Mouse (Mus musculus): Measurements from ENCODE around the gene Gm8251.
"Not testable (repeated sequence)": the region's sequence is repeated elsewhere in the genome, so short reads cannot be mapped to it uniquely, and the experiment has no call there.

Gm8251 gene

GRCm38 (mm10) chr1:44061836-44062235, at the start of gene Gm8251:
Gm8251 (minus strand) TSS chr1:44061936.
- DNase-seq, result no peak

- no peak for DNase-seq
Measured at GRCm38 (mm10) chr1:44102939-44103338, 41.2 kb upstream of the Gm8251 start.

- DNase-seq, result peak; percentile 95
Measured at GRCm38 (mm10) chr1:44102259-44102717, 40.6 kb upstream of the Gm8251 start, which contains the start of gene Tex30. Tex30 (minus strand) TSS chr1:44102441.

GRCm38 (mm10) chr1:44101448-44102225, 39.9 kb upstream of the Gm8251 start:
- DNase-seq, result peak; percentile 12

- DNase-seq, result peak; percentile 39
Measured at GRCm38 (mm10) chr1:44064625-44065024, 2.9 kb upstream of the Gm8251 start.

- DNase-seq, result no peak
Measured at GRCm38 (mm10) chr1:44063439-44063838, 1.7 kb upstream of the Gm8251 start.

- no peak for DNase-seq
Measured at GRCm38 (mm10) chr1:44057805-44058204, 3.9 kb downstream of the Gm8251 start.

GRCm38 (mm10) chr1:44046556-44046955, 15.2 kb downstream of the Gm8251 start:
- DNase-seq, result no peak

- DNase-seq, result not testable (repeated sequence)
Measured at GRCm38 (mm10) chr1:44045689-44046088, 16.0 kb downstream of the Gm8251 start.

- no peak for DNase-seq
Measured at GRCm38 (mm10) chr1:44042555-44042915, 19.2 kb downstream of the Gm8251 start.

- peak; percentile 35 for DNase-seq
Measured at GRCm38 (mm10) chr1:44041797-44042554, 19.8 kb downstream of the Gm8251 start.

- no peak for DNase-seq
Measured at GRCm38 (mm10) chr1:44032948-44033347, 28.8 kb downstream of the Gm8251 start.

- DNase-seq, result no peak
Measured at GRCm38 (mm10) chr1:44032213-44032612, 29.5 kb downstream of the Gm8251 start.

- DNase-seq, result no peak
Measured at GRCm38 (mm10) chr1:44027651-44028050, 34.1 kb downstream of the Gm8251 start.

GRCm38 (mm10) chr1:44022656-44023055, 39.1 kb downstream of the Gm8251 start:
- DNase-seq, result no peak

GRCm38 (mm10) chr1:44019934-44020333, 41.8 kb downstream of the Gm8251 start, which contains the start of gene Mettl21c:
Mettl21c (minus strand) TSS chr1:44020034.
- no peak for DNase-seq

GRCm38 (mm10) chr1:44015556-44015955, 46.2 kb downstream of the Gm8251 start:
- DNase-seq, result no peak

All from right cerebral cortex, postnatal 25 days (tissue).